Mouse (Mus musculus): ENCODE measurements around the gene Rapgef1. TPM values are rescaled to one million over a fixed set of nuclear protein-coding genes. Genes with fewer than 3 reads are reported as not detected.
A peak's percentile ranks its signal among the peaks of the same experiment; 100 is the strongest.
"Not testable (repeated sequence)": the region's sequence is repeated elsewhere in the genome, so short reads cannot be mapped to it uniquely, and the experiment has no call there.

The Rapgef1 gene
- polyA plus RNA-seq, 1 experiment from 2014 or later = 17.2 TPM

- H3K27ac ChIP-seq = no peak overlapping the region
- H3K27me3 ChIP-seq (ENCODE audit: poor library complexity, severe bottlenecking) = no peaks in the 10 kb centered on the region
- H3K36me3 ChIP-seq (replicated peaks) = peaks cover 96% of the 10 kb centered on the region
- no peaks in the 10 kb centered on the region for H3K4me1 ChIP-seq
- no peak overlapping the region for H3K4me3 ChIP-seq
- 86% methylated on average over 3 of the region's 3 CpGs for WGBS
- H3K9me3 ChIP-seq = no peaks in the 10 kb centered on the region
- DNase-seq (ENCODE audit: extremely low spot score, low spot score) = no peak
These were observed 86.0 kb downstream of the Rapgef1 start for GRCm38 (mm10) chr2:29705493-29705892.

DNA sequence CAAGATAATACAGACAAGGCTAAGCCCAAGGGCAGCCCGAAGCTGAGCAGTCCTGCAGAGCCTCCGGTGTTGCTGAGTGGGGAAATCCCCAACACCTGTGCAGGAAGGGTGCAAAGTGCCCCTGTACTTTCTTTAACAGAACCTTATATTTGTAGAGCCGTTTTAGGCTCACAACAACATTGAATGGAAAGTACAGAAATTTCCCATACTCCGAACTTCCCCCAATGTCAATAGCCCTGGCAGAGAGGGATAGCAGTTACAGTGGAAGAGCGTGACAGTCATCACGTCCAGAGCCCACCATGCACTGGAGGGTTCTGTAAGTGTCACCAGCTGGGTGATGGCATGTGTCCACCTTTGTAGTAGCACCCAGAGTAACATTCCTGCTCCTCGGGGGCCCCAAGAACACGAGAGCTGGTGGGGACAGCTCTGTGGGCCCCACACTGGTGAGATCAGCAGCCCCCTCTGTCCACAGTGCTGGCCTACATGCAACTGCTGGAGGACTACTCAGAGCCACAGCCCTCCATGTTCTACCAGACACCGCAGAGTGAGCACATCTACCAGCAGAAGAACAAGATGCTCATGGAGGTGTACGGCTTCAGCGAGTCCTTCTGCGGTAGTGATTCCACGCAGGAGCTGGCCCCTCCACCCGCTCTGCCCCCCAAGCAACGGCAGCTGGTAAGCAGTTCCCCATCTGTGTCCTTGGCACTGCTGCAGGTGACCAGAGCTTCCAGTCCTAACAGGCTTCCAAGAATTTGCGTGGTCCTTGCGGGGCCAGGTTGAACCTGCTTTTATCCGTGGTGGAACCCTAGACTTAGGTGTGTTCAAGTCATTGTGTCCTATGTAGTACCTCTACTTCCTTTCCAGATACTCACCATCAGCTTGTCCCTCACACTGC lies 87.5 kb downstream of the Rapgef1 start:
- H3K4me1 ChIP-seq = no peaks in the 10 kb centered on the region
- peaks cover 93% of the 10 kb centered on the region for H3K36me3 ChIP-seq (replicated peaks)
- H3K27me3 ChIP-seq (ENCODE audit: poor library complexity, severe bottlenecking) = no peaks in the 10 kb centered on the region
- no peak overlapping the region for H3K4me3 ChIP-seq
- H3K9me3 ChIP-seq = no peaks in the 10 kb centered on the region
- WGBS = 96% methylated on average over 18 of the region's 18 CpGs
- H3K27ac ChIP-seq = no peak overlapping the region
- DNase-seq (ENCODE audit: extremely low spot score, low spot score) = no peak

DNA sequence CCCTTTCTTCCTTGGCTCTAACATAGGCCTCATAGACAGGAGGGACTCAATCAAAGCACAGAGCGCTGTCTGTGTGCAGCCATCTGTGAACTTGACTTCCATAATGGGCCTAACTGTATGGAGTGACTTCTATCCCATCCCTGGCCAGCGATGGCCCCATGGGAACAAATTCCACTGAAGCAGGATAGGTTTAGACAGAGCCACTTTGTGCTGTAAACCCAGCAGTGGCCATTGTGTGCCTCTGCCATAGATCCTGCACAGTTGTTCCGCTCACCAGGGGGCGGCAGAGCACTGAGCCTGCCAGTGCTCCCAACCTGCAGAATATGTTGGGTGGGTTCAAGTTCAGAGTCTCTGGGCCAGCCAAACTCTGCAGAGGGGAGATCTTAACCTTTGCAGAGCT lies 88.2 kb downstream of the Rapgef1 start:
- WGBS = 86% methylated on average over 4 of the region's 4 CpGs
- Histone ChIP-seq H3K9me3 (no peaks in the 10 kb centered on the region), H3K27ac (no peak overlapping the region), H3K4me3 (no peak overlapping the region), H3K4me1 (no peaks in the 10 kb centered on the region), H3K27me3 (ENCODE audit: poor library complexity, severe bottlenecking) (no peaks in the 10 kb centered on the region), H3K36me3 (replicated peaks) (peaks cover 93% of the 10 kb centered on the region)
- no peak for DNase-seq (ENCODE audit: extremely low spot score, low spot score)

DNA sequence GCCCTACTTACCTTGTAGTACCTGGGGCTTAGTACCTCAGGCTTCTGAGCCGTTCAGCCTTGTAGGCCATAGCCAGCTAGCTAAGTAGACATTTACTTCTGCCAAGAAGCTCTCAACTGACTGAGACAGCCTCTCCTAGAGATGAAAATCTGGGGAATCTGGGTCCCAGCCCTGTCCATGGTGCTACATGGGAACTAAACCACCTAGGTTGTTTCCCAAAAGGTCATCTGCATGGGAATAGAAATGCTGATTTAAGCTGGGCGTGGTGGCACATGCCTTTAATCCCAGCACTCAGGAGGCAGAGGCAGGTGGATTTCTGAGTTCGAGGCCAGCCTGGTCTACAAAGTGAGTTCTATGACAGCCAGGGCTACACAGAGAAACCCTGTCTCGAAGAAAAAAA lies 88.7 kb downstream of the Rapgef1 start:
- not testable (repeated sequence) for H3K9me3 ChIP-seq; DNase-seq (ENCODE audit: extremely low spot score, low spot score); H3K27ac ChIP-seq; H3K4me1 ChIP-seq; H3K27me3 ChIP-seq (ENCODE audit: poor library complexity, severe bottlenecking); H3K4me3 ChIP-seq
- peaks cover 93% of the 10 kb centered on the region for H3K36me3 ChIP-seq (replicated peaks)
- WGBS = 91% methylated on average over 4 of the region's 4 CpGs

DNA sequence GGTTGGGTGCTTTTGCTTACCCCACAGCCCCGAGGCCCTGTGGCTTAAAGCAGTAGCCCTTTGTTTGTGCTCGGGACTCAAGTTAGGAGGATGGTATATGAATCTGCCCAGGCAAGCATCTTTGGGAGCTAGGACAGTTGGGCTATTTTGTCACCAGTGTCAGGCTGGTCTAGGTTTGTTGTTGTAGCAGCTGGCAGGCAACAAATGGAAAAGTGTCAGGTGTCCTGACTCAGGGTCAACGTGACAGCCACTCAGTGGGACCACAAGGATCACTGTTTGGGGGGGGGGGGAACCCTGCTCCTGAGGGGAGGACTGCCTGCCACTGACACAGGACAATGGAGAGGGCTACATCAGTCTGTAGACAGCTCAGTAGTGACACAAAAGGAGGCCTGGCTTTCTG lies 91.5 kb downstream of the Rapgef1 start:
- H3K4me3 ChIP-seq = no peak overlapping the region
- H3K4me1 ChIP-seq = peaks cover 10% of the 10 kb centered on the region
- no peak overlapping the region for H3K27ac ChIP-seq
- H3K27me3 ChIP-seq (ENCODE audit: poor library complexity, severe bottlenecking) = no peaks in the 10 kb centered on the region
- no peaks in the 10 kb centered on the region for H3K9me3 ChIP-seq
- DNase-seq (ENCODE audit: extremely low spot score, low spot score) = no peak
- 84% methylated on average over 3 of the region's 3 CpGs for whole genome bisulfite sequencing
- peaks cover 89% of the 10 kb centered on the region for H3K36me3 ChIP-seq (replicated peaks)

DNA sequence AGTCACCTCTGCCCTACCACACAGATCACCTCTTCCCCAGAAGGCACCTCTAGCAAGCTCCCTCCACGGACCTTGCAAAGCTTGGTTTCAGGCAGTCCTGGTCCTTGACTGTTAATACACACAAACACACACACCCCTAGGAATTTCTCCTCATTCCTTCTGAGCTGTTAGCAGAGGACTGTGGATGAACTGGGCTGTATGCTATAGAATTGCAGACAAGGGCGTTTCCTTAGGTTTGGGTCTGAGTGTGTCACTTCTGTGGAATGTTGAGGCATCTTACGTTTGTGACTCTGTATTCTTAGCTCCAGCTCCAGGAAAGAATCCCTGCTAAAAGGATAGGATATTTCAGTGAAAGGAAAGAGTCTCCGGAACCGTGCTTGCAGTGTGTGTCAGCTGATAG lies 92.4 kb downstream of the Rapgef1 start:
- Histone ChIP-seq H3K4me1 (peaks cover 18% of the 10 kb centered on the region), H3K27ac (no peak overlapping the region), H3K9me3 (no peaks in the 10 kb centered on the region), H3K4me3 (no peak overlapping the region), H3K36me3 (replicated peaks) (peaks cover 89% of the 10 kb centered on the region), H3K27me3 (ENCODE audit: poor library complexity, severe bottlenecking) (no peaks in the 10 kb centered on the region)
- WGBS = 89% methylated on average over 5 of the region's 5 CpGs
- DNase-seq (ENCODE audit: extremely low spot score, low spot score) = no peak

GRCm38 (mm10) chr2:29713501-29713900 lies 94.0 kb downstream of the Rapgef1 start:
- no peak overlapping the region for H3K4me3 ChIP-seq
- no peak overlapping the region for H3K27ac ChIP-seq
- H3K36me3 ChIP-seq (replicated peaks) = peaks cover 88% of the 10 kb centered on the region
- WGBS = 78% methylated on average over 2 of the region's 2 CpGs
- no peaks in the 10 kb centered on the region for H3K27me3 ChIP-seq (ENCODE audit: poor library complexity, severe bottlenecking)
- no peaks in the 10 kb centered on the region for H3K9me3 ChIP-seq
- peaks cover 20% of the 10 kb centered on the region for H3K4me1 ChIP-seq
- DNase-seq (ENCODE audit: extremely low spot score, low spot score) = no peak

DNA sequence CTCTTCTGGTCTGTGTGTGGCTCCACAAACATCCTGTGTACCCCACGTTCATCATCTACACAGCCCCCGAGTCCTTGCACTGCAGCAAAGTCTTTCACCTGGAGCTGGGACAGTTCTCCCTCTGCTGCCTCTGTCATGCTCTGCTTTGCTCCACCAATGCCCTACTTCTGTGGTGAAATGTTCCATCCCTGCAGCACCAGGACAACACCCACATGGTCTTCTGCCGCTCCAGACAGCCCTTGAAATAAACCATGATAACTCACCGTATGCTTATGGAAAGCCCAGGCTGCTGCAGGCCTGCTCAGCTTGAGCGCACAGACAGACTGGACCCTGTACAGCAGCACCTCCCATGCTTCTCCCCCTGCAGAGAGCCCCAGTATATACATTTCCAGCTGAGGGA lies 94.6 kb downstream of the Rapgef1 start:
- H3K27me3 ChIP-seq (ENCODE audit: poor library complexity, severe bottlenecking) = no peaks in the 10 kb centered on the region
- 95% methylated on average over 5 of the region's 5 CpGs for whole genome bisulfite sequencing
- H3K4me3 ChIP-seq = no peak overlapping the region
- no peak overlapping the region for H3K27ac ChIP-seq
- H3K4me1 ChIP-seq = peaks cover 20% of the 10 kb centered on the region
- DNase-seq (ENCODE audit: extremely low spot score, low spot score) = no peak
- H3K9me3 ChIP-seq = no peaks in the 10 kb centered on the region
- peaks cover 90% of the 10 kb centered on the region for H3K36me3 ChIP-seq (replicated peaks)

GRCm38 (mm10) chr2:29716143-29716542 lies 96.6 kb downstream of the Rapgef1 start:
- Histone ChIP-seq H3K4me3 (no peak overlapping the region), H3K27me3 (ENCODE audit: poor library complexity, severe bottlenecking) (no peaks in the 10 kb centered on the region), H3K4me1 (peaks cover 20% of the 10 kb centered on the region), H3K9me3 (no peaks in the 10 kb centered on the region), H3K36me3 (replicated peaks) (peaks cover 95% of the 10 kb centered on the region), H3K27ac (peak overlapping the region; percentile 63)
- WGBS = 42% methylated on average over 7 of the region's 7 CpGs
- DNase-seq (ENCODE audit: extremely low spot score, low spot score) = no peak

DNA sequence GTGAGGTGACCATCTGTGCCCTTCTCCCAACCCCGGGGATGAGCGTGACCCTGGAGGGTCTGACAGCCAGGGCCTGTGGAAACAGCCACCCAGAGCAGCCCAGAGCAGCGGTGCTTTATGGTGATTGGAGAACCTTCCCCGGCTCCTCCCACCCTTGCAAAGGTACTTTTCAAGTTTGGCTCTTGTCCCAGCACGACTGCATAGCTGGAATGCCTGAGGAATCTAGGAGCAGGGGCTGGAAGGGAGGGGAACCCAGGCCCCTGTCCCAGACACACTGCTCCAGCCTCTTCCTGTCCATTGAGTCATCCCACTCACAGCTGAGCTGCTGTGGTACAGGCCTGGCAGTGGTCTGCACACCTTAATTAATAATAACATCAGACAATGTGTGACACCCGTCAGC lies 97.2 kb downstream of the Rapgef1 start:
- 20% methylated on average over 6 of the region's 6 CpGs for WGBS
- Histone ChIP-seq H3K27ac (peak overlapping the region; percentile 63), H3K9me3 (no peaks in the 10 kb centered on the region), H3K4me1 (peaks cover 20% of the 10 kb centered on the region), H3K27me3 (ENCODE audit: poor library complexity, severe bottlenecking) (no peaks in the 10 kb centered on the region), H3K4me3 (no peak overlapping the region), H3K36me3 (replicated peaks) (peaks cover 95% of the 10 kb centered on the region)
- DNase-seq (ENCODE audit: extremely low spot score, low spot score) = peak; percentile 51

DNA sequence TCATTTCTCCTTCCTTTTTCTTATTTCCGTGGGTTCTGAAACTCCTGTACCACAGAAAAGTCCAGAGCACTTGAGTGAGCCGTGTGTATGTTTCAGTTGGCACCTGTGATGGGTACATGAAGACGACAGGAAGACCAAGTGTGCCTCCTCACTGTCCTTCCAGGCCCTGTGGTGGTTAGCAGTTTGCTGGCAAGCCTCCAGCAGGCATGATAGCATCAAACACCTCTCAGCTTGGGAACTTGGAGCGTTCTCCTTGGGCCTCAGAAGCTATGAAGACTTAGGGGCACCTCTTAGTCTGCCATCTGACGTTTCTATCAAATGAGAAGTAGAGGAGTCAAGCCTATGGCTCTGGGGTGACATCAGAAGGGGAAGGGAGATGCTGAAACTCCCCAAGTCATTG lies 99.1 kb downstream of the Rapgef1 start:
- Histone ChIP-seq H3K4me3 (no peak overlapping the region), H3K4me1 (peaks cover 20% of the 10 kb centered on the region), H3K27me3 (ENCODE audit: poor library complexity, severe bottlenecking) (no peaks in the 10 kb centered on the region), H3K9me3 (no peaks in the 10 kb centered on the region), H3K36me3 (replicated peaks) (peaks cover 95% of the 10 kb centered on the region), H3K27ac (no peak overlapping the region)
- DNase-seq (ENCODE audit: extremely low spot score, low spot score) = no peak
- WGBS = 91% methylated on average over 5 of the region's 5 CpGs

GRCm38 (mm10) chr2:29723132-29723531 lies 103.6 kb downstream of the Rapgef1 start:
- H3K27ac ChIP-seq = no peak overlapping the region
- 89% methylated on average over 3 of the region's 3 CpGs for WGBS
- H3K4me3 ChIP-seq = no peak overlapping the region
- peaks cover 97% of the 10 kb centered on the region for H3K36me3 ChIP-seq (replicated peaks)
- H3K9me3 ChIP-seq = no peaks in the 10 kb centered on the region
- H3K4me1 ChIP-seq = no peaks in the 10 kb centered on the region
- no peaks in the 10 kb centered on the region for H3K27me3 ChIP-seq (ENCODE audit: poor library complexity, severe bottlenecking)
- DNase-seq (ENCODE audit: extremely low spot score, low spot score) = no peak

- no peaks in the 10 kb centered on the region for H3K4me1 ChIP-seq
- H3K9me3 ChIP-seq = no peaks in the 10 kb centered on the region
- no peak for DNase-seq (ENCODE audit: extremely low spot score, low spot score)
- H3K4me3 ChIP-seq = no peak overlapping the region
- peaks cover 97% of the 10 kb centered on the region for H3K36me3 ChIP-seq (replicated peaks)
- no peaks in the 10 kb centered on the region for H3K27me3 ChIP-seq (ENCODE audit: poor library complexity, severe bottlenecking)
- no peak overlapping the region for H3K27ac ChIP-seq
- WGBS = 90% methylated on average over 5 of the region's 5 CpGs
These were observed 105.3 kb downstream of the Rapgef1 start for GRCm38 (mm10) chr2:29724664-29725365.
